Mouse (Mus musculus): Measurements from ENCODE around the gene Gm6993. TPM values are rescaled to one million over a fixed set of nuclear protein-coding genes. Genes with fewer than 3 reads are reported as not detected.

Gm6993 gene
- polyA plus RNA-seq (2012; rRNA removed): not detected in 2 replicates

- 92% methylated on average over 5 of the region's 5 CpGs for WGBS
- DNase-seq (ENCODE audit: low read depth, low spot score): no peak
Measured at GRCm38 (mm10) chr12:31240470-31240869, at the start of gene Gm6993. Gene Gm6993, plus strand, starts transcription at chr12:31240770.

GRCm38 (mm10) chr12:31191329-31191954 lies 49.1 kb upstream of the Gm6993 start:
- DNase-seq (ENCODE audit: low read depth, low spot score): no peak
- 51% methylated on average over 8 of the region's 8 CpGs for WGBS

- no peak for DNase-seq (ENCODE audit: low read depth, low spot score)
- 85% methylated on average over 1 of the region's 1 CpGs for WGBS
Measured at GRCm38 (mm10) chr12:31202509-31202908, 38.1 kb upstream of the Gm6993 start.

GRCm38 (mm10) chr12:31203746-31204455 lies 36.7 kb upstream of the Gm6993 start:
- no peak for DNase-seq (ENCODE audit: low read depth, low spot score)
- 60% methylated on average over 6 of the region's 6 CpGs for WGBS

- DNase-seq (ENCODE audit: low read depth, low spot score): no peak
- WGBS: 91% methylated on average over 3 of the region's 3 CpGs
Measured at GRCm38 (mm10) chr12:31204898-31205297, 35.7 kb upstream of the Gm6993 start.

GRCm38 (mm10) chr12:31205983-31206633 lies 34.5 kb upstream of the Gm6993 start:
- 65% methylated on average over 10 of the region's 10 CpGs for WGBS
- DNase-seq (ENCODE audit: low read depth, low spot score): no peak

- 60% methylated on average over 6 of the region's 6 CpGs for WGBS
- DNase-seq (ENCODE audit: low read depth, low spot score): no peak
Measured at GRCm38 (mm10) chr12:31208766-31209165, 31.8 kb upstream of the Gm6993 start.

GRCm38 (mm10) chr12:31209377-31209805 lies 31.2 kb upstream of the Gm6993 start:
- WGBS: 65% methylated on average over 5 of the region's 5 CpGs
- DNase-seq (ENCODE audit: low read depth, low spot score): no peak

- 19% methylated on average over 7 of the region's 7 CpGs for WGBS
Measured at GRCm38 (mm10) chr12:31213556-31213955, 27.0 kb upstream of the Gm6993 start.

GRCm38 (mm10) chr12:31215003-31215402 lies 25.6 kb upstream of the Gm6993 start:
- 74% methylated on average over 6 of the region's 6 CpGs for WGBS
- DNase-seq (ENCODE audit: low read depth, low spot score): no peak

More at GRCm38 (mm10) chr12:31213556-31213955, 27.0 kb upstream of the Gm6993 start:
- peak; percentile 24 for DNase-seq (ENCODE audit: low read depth, low spot score)

- no peak for DNase-seq (ENCODE audit: low read depth, low spot score)
- WGBS: 76% methylated on average over 5 of the region's 5 CpGs
Measured at GRCm38 (mm10) chr12:31217232-31217631, 23.3 kb upstream of the Gm6993 start.

- DNase-seq (ENCODE audit: low read depth, low spot score): no peak
- WGBS: 39% methylated on average over 3 of the region's 3 CpGs
Measured at GRCm38 (mm10) chr12:31218774-31219173, 21.8 kb upstream of the Gm6993 start.

- WGBS: 73% methylated on average over 6 of the region's 6 CpGs
Measured at GRCm38 (mm10) chr12:31221522-31221921, 19.0 kb upstream of the Gm6993 start.

GRCm38 (mm10) chr12:31222282-31222681 lies 18.3 kb upstream of the Gm6993 start:
- WGBS: 34% methylated on average over 2 of the region's 2 CpGs
- DNase-seq (ENCODE audit: low read depth, low spot score): no peak

More at GRCm38 (mm10) chr12:31221522-31221921, 19.0 kb upstream of the Gm6993 start:
- no peak for DNase-seq (ENCODE audit: low read depth, low spot score)

- 20% methylated on average over 3 of the region's 3 CpGs for WGBS
- DNase-seq (ENCODE audit: low read depth, low spot score): no peak
Measured at GRCm38 (mm10) chr12:31222741-31223140, 17.8 kb upstream of the Gm6993 start.

GRCm38 (mm10) chr12:31225451-31225850 lies 15.1 kb upstream of the Gm6993 start:
- DNase-seq (ENCODE audit: low read depth, low spot score): no peak
- WGBS: 75% methylated on average over 8 of the region's 8 CpGs

- 51% methylated on average over 3 of the region's 3 CpGs for WGBS
- DNase-seq (ENCODE audit: low read depth, low spot score): no peak
Measured at GRCm38 (mm10) chr12:31227167-31227566, 13.4 kb upstream of the Gm6993 start.

- DNase-seq (ENCODE audit: low read depth, low spot score): no peak
- WGBS: 75% methylated on average over 7 of the region's 7 CpGs
Measured at GRCm38 (mm10) chr12:31228878-31229277, 11.7 kb upstream of the Gm6993 start.

GRCm38 (mm10) chr12:31232635-31233034 lies 7.9 kb upstream of the Gm6993 start:
- WGBS: 86% methylated on average over 1 of the region's 1 CpGs
- DNase-seq (ENCODE audit: low read depth, low spot score): no peak

- 89% methylated on average over 6 of the region's 6 CpGs for WGBS
- DNase-seq (ENCODE audit: low read depth, low spot score): no peak
Measured at GRCm38 (mm10) chr12:31235018-31235417, 5.6 kb upstream of the Gm6993 start.
